Mouse (Mus musculus): ENCODE measurements around the gene Clcn1.

Gene Clcn1

GRCm38 (mm10) chr6:42309816-42310378, 23.4 kb downstream of the Clcn1 start:
- DNase-seq: no peak

GRCm38 (mm10) chr6:42310427-42311053, 24.1 kb downstream of the Clcn1 start:
- DNase-seq: no peak

GRCm38 (mm10) chr6:42318293-42318692, 31.8 kb downstream of the Clcn1 start:
- no peak for DNase-seq

GRCm38 (mm10) chr6:42323371-42324066, 37.0 kb downstream of the Clcn1 start:
- DNase-seq: peak in 1 of 2 experiments; percentile 12

GRCm38 (mm10) chr6:42324067-42324481, 37.6 kb downstream of the Clcn1 start:
- peak in 1 of 2 experiments; percentile 22 for DNase-seq

- peak; percentile 25 to 35 for DNase-seq
These were observed 38.2 kb downstream of the Clcn1 start, which contains the start of gene Fam131b for GRCm38 (mm10) chr6:42324482-42325267. Fam131b (minus strand) TSS chr6:42324643.

GRCm38 (mm10) chr6:42325268-42325609, 38.8 kb downstream of the Clcn1 start:
- peak; percentile 89 to 91 for DNase-seq

- DNase-seq: no peak
These were observed 40.0 kb downstream of the Clcn1 start for GRCm38 (mm10) chr6:42326509-42326908.

- DNase-seq: no peak
These were observed 42.3 kb downstream of the Clcn1 start for GRCm38 (mm10) chr6:42328757-42329156.

GRCm38 (mm10) chr6:42330216-42330615, 43.7 kb downstream of the Clcn1 start:
- DNase-seq: no peak

- DNase-seq: no peak
These were observed 44.5 kb downstream of the Clcn1 start for GRCm38 (mm10) chr6:42330946-42331345.

GRCm38 (mm10) chr6:42339189-42339588, 52.7 kb downstream of the Clcn1 start:
- no peak for DNase-seq

- no peak for DNase-seq
These were observed 53.5 kb downstream of the Clcn1 start for GRCm38 (mm10) chr6:42339981-42340380.

GRCm38 (mm10) chr6:42342171-42342570, 55.7 kb downstream of the Clcn1 start:
- DNase-seq: no peak

- peak in 1 of 2 experiments; percentile 31 for DNase-seq
These were observed 57.1 kb downstream of the Clcn1 start for GRCm38 (mm10) chr6:42343361-42344120.

- DNase-seq: peak in 1 of 2 experiments; percentile 17
These were observed 57.8 kb downstream of the Clcn1 start for GRCm38 (mm10) chr6:42344255-42344654.

- no peak for DNase-seq
These were observed 62.0 kb downstream of the Clcn1 start for GRCm38 (mm10) chr6:42348281-42349005.

- peak; percentile 77 to 80 for DNase-seq
These were observed 62.5 kb downstream of the Clcn1 start for GRCm38 (mm10) chr6:42349006-42349425.

- peak; percentile 80 for DNase-seq
These were observed 63.0 kb downstream of the Clcn1 start, which contains the start of gene Zyx for GRCm38 (mm10) chr6:42349426-42350020. Zyx (plus strand) TSS chr6:42349630.

GRCm38 (mm10) chr6:42350021-42350967, 63.8 kb downstream of the Clcn1 start:
- DNase-seq: peak; percentile 38 to 43

Data from B cell, adult 2 months (primary cell).